Comparison of ENCODE assay signal across 39 mouse cellular contexts in genomic region chr9:25044325-25044724, GRCm38 (mm10). TPM values are rescaled to one million over a fixed set of nuclear protein-coding genes. Genes with fewer than 3 reads are reported as not detected.
"Had no signal": no experiment of that assay in that cellular context is flagged by ENCODE, and none has a peak within 500 bp of the region (broad histone marks: within the 10 kb centered on the region; RNA-seq: fewer than 3 reads in every experiment).

No protein-coding gene starts in this region.

- H3K27ac ChIP-seq: limb, embryonic 10.5 days; limb, embryonic 12.5 days; limb, embryonic 13.5 days; limb, embryonic 15.5 days; liver, embryonic 12.5 days; liver, embryonic 13.5 days; liver, embryonic 14.5 days; liver, embryonic 15.5 days; lung, embryonic 15.5 days; macrophage; midbrain, embryonic 10.5 days; midbrain, embryonic 12.5 days; midbrain, embryonic 13.5 days; midbrain, embryonic 15.5 days; neural tube, embryonic 12.5 days; neural tube, embryonic 13.5 days had no signal

- H3K4me2 ChIP-seq: limb, embryonic 12.5 days; limb, embryonic 13.5 days; limb, embryonic 15.5 days; liver, embryonic 11.5 days; liver, embryonic 12.5 days; liver, embryonic 13.5 days; liver, embryonic 15.5 days; lung, embryonic 14.5 days; lung, embryonic 15.5 days; midbrain, embryonic 11.5 days; midbrain, embryonic 12.5 days; midbrain, embryonic 13.5 days; midbrain, embryonic 15.5 days; neural tube, embryonic 12.5 days; neural tube, embryonic 13.5 days had no signal

- DNase-seq: left cerebral cortex, postnatal 4 days; liver; liver, embryonic 13.5 days; liver, postnatal 0 days; lung, adult 18-20 months; lung, adult 2 months; lung, embryonic 14.5 days; lung, postnatal 10 days; lung, postnatal 14 days; lung, postnatal 36 days; lung, postnatal 4 days; midbrain, embryonic 14.5 days had no signal

- H3K9ac ChIP-seq: limb, embryonic 12.5 days; limb, embryonic 13.5 days; limb, embryonic 15.5 days; liver, embryonic 12.5 days; liver, embryonic 13.5 days; liver, embryonic 14.5 days; liver, embryonic 15.5 days; liver, postnatal 0 days; lung, embryonic 14.5 days; lung, embryonic 15.5 days; midbrain, embryonic 12.5 days; midbrain, embryonic 13.5 days; midbrain, embryonic 15.5 days; neural tube, embryonic 12.5 days; neural tube, embryonic 13.5 days had no signal

- H3K4me1 ChIP-seq: liver, embryonic 15.5 days; midbrain, embryonic 10.5 days; midbrain, embryonic 12.5 days; midbrain, embryonic 13.5 days; midbrain, embryonic 15.5 days; neural tube, embryonic 12.5 days had no signal

- H3K27me3 ChIP-seq: liver, embryonic 12.5 days; liver, embryonic 13.5 days; liver, embryonic 15.5 days; lung, embryonic 15.5 days; midbrain, embryonic 12.5 days; midbrain, embryonic 13.5 days; midbrain, embryonic 15.5 days; neural tube, embryonic 12.5 days; neural tube, embryonic 13.5 days had no signal

- ATAC-seq: liver, embryonic 12.5 days; liver, postnatal 0 days; lung, postnatal 0 days; midbrain, embryonic 13.5 days; midbrain, embryonic 15.5 days; midbrain, embryonic 16.5 days had no signal

- H3K36me3 ChIP-seq: limb, embryonic 10.5 days; limb, embryonic 12.5 days; limb, embryonic 13.5 days; limb, embryonic 15.5 days; liver, embryonic 12.5 days; liver, embryonic 13.5 days; liver, embryonic 15.5 days; lung, embryonic 15.5 days; midbrain, embryonic 10.5 days; midbrain, embryonic 12.5 days; midbrain, embryonic 13.5 days; midbrain, embryonic 15.5 days; neural tube, embryonic 12.5 days; neural tube, embryonic 13.5 days had no signal

- H3K4me3 ChIP-seq: limb, embryonic 10.5 days; limb, embryonic 12.5 days; limb, embryonic 13.5 days; limb, embryonic 15.5 days; liver, embryonic 12.5 days; liver, embryonic 13.5 days; liver, embryonic 15.5 days; lung, embryonic 15.5 days; megakaryocyte, embryonic 14.5 days; midbrain, embryonic 10.5 days; midbrain, embryonic 12.5 days; midbrain, embryonic 13.5 days; midbrain, embryonic 15.5 days; neural tube, embryonic 12.5 days; neural tube, embryonic 13.5 days had no signal

- H3K9me3 ChIP-seq: limb, embryonic 10.5 days; limb, embryonic 12.5 days; limb, embryonic 13.5 days; limb, embryonic 15.5 days; liver, embryonic 12.5 days; liver, embryonic 13.5 days; liver, embryonic 15.5 days; lung, embryonic 15.5 days; megakaryocyte, embryonic 14.5 days; midbrain, embryonic 10.5 days; midbrain, embryonic 12.5 days; midbrain, embryonic 13.5 days; midbrain, embryonic 15.5 days; neural tube, embryonic 12.5 days; neural tube, embryonic 13.5 days had no signal

RNA-seq across cellular contexts. Expression of gene Gm10181, which starts 44.9 kb away (rescaled TPM):
- polyA plus RNA-seq: limb, embryonic 10.5 days; limb, embryonic 11.5 days; limb, embryonic 12.5 days; limb, embryonic 13.5 days; limb, embryonic 14.5 days; limb, embryonic 15.5 days; liver, adult 2 months; liver, embryonic 11.5 days; liver, embryonic 12.5 days; liver, embryonic 13.5 days; liver, embryonic 14.5 days; liver, embryonic 15.5 days; liver, embryonic 16.5 days; liver, postnatal 0 days; lung, adult 2 months; lung, embryonic 14.5 days; lung, embryonic 15.5 days; lung, embryonic 16.5 days; lung, postnatal 0 days; macrophage; midbrain, embryonic 10.5 days; midbrain, embryonic 11.5 days; midbrain, embryonic 12.5 days; midbrain, embryonic 13.5 days; midbrain, embryonic 14.5 days; midbrain, embryonic 15.5 days; midbrain, embryonic 16.5 days; midbrain, postnatal 0 days; neural tube, embryonic 11.5 days; neural tube, embryonic 12.5 days; neural tube, embryonic 13.5 days had no signal
